Mouse (Mus musculus): ENCODE results near the gene Tdgf1. TPM values are rescaled to one million over a fixed set of nuclear protein-coding genes. Genes with fewer than 3 reads are reported as not detected.

Gene Tdgf1
- total RNA-seq (2014; rRNA removed) (1.5 TPM in 1 of 2 replicates, not detected in the other), polyA plus RNA-seq (2015; fragmentation: Nextera tagmentation; extraction: Ambion mirVana) (0.66 and 0.87 TPM in 2 replicates)

- H3K4me2 ChIP-seq (ENCODE audit: low read depth, low read length), result 0 out of 2 replicates have a peak within 1 kb of the TSS, but pooled peaks have one; percentile 10
- no peaks in the 10 kb centered on the region for H3K36me3 ChIP-seq (ENCODE audit: insufficient read depth, low read length)
- 34% methylated on average over 11 of the region's 11 CpGs for WGBS
- H3K27me3 ChIP-seq (ENCODE audit: insufficient read depth, low read length), result no peaks in the 10 kb centered on the region
- DNase-seq (ENCODE audit: low spot score), result no peak
- no peak for TF ChIP-seq CTCF (IDR thresholded peaks at IDR 0.05; ENCODE audit: low read depth)
- ATAC-seq, result no peak
- no peak within 1 kb of the TSS for H3K4me3 ChIP-seq (ENCODE audit: low read length)
- no peaks in the 10 kb centered on the region for H3K9me3 ChIP-seq (ENCODE audit: low read length)
- H3K9ac ChIP-seq (replicated peaks; ENCODE audit: low read length), result no peak within 1 kb of the TSS
- H3K27ac ChIP-seq, result no peak within 1 kb of the TSS
- no peaks in the 10 kb centered on the region for H3K4me1 ChIP-seq (ENCODE audit: insufficient read depth, low read length)
Measured at GRCm38 (mm10) chr9:110945926-110946325, at the start of gene Tdgf1. Tdgf1 (minus strand) TSS chr9:110946158.

- TF ChIP-seq CTCF (IDR thresholded peaks at IDR 0.05; ENCODE audit: low read depth), result peak; percentile 42; the same call in 1 of the 2 replicates
- 13% methylated on average over 13 of the region's 13 CpGs for WGBS
- H3K36me3 ChIP-seq (ENCODE audit: insufficient read depth, low read length), result no peaks in the 10 kb centered on the region
- ATAC-seq (peak; percentile 86), DNase-seq (ENCODE audit: low spot score) (peak; percentile 88)
- peak overlapping the region; percentile 37 for H3K4me3 ChIP-seq (ENCODE audit: low read length)
- no peaks in the 10 kb centered on the region for H3K27me3 ChIP-seq (ENCODE audit: insufficient read depth, low read length)
- H3K4me1 ChIP-seq (ENCODE audit: insufficient read depth, low read length), result no peaks in the 10 kb centered on the region
- peak overlapping the region; percentile 33; the same call in 1 of the 2 replicates for H3K27ac ChIP-seq
- H3K4me2 ChIP-seq (ENCODE audit: low read depth, low read length), result peak overlapping the region; percentile 56
- 0 out of 2 replicates have a peak overlapping the region, but pooled peaks have one; percentile 34 for H3K9ac ChIP-seq (replicated peaks; ENCODE audit: low read length)
- H3K9me3 ChIP-seq (ENCODE audit: low read length), result no peaks in the 10 kb centered on the region
Measured at GRCm38 (mm10) chr9:110994716-110995172, 48.8 kb upstream of the Tdgf1 start.

GRCm38 (mm10) chr9:110993281-110993709, 47.3 kb upstream of the Tdgf1 start:
- H3K4me2 ChIP-seq (ENCODE audit: low read depth, low read length), result no peak overlapping the region
- TF ChIP-seq CTCF (IDR thresholded peaks at IDR 0.05; ENCODE audit: low read depth), result no peak
- DNase-seq (ENCODE audit: low spot score) (no peak), ATAC-seq (no peak)
- no peak overlapping the region for H3K27ac ChIP-seq
- no peaks in the 10 kb centered on the region for H3K4me1 ChIP-seq (ENCODE audit: insufficient read depth, low read length)
- 46% methylated on average over 3 of the region's 3 CpGs for WGBS
- no peak overlapping the region for H3K4me3 ChIP-seq (ENCODE audit: low read length)
- H3K9ac ChIP-seq (replicated peaks; ENCODE audit: low read length), result no peak overlapping the region
- no peaks in the 10 kb centered on the region for H3K27me3 ChIP-seq (ENCODE audit: insufficient read depth, low read length)
- H3K36me3 ChIP-seq (ENCODE audit: insufficient read depth, low read length), result no peaks in the 10 kb centered on the region
- H3K9me3 ChIP-seq (ENCODE audit: low read length), result no peaks in the 10 kb centered on the region

- Histone ChIP-seq H3K4me2 (ENCODE audit: low read depth, low read length) (no peak within 1 kb of the TSS), H3K9ac (replicated peaks; ENCODE audit: low read length) (no peak within 1 kb of the TSS), H3K27me3 (ENCODE audit: insufficient read depth, low read length) (no peaks in the 10 kb centered on the region), H3K4me3 (ENCODE audit: low read length) (no peak within 1 kb of the TSS), H3K27ac (no peak within 1 kb of the TSS), H3K9me3 (ENCODE audit: low read length) (no peaks in the 10 kb centered on the region), H3K4me1 (ENCODE audit: insufficient read depth, low read length) (no peaks in the 10 kb centered on the region), H3K36me3 (ENCODE audit: insufficient read depth, low read length) (no peaks in the 10 kb centered on the region)
- no peak for ATAC-seq
- DNase-seq (ENCODE audit: low spot score), result no peak
- 73% methylated on average over 6 of the region's 6 CpGs for WGBS
- TF ChIP-seq CTCF (IDR thresholded peaks at IDR 0.05; ENCODE audit: low read depth), result no peak
Measured at GRCm38 (mm10) chr9:110990204-110990603, 44.2 kb upstream of the Tdgf1 start, which contains the start of gene Rtp3. Rtp3 (minus strand) TSS chr9:110990583.

GRCm38 (mm10) chr9:110989543-110989942, 43.6 kb upstream of the Tdgf1 start:
- 96% methylated on average over 2 of the region's 2 CpGs for WGBS
- Histone ChIP-seq H3K9ac (replicated peaks; ENCODE audit: low read length) (no peak overlapping the region), H3K4me1 (ENCODE audit: insufficient read depth, low read length) (no peaks in the 10 kb centered on the region), H3K4me2 (ENCODE audit: low read depth, low read length) (no peak overlapping the region), H3K36me3 (ENCODE audit: insufficient read depth, low read length) (no peaks in the 10 kb centered on the region), H3K9me3 (ENCODE audit: low read length) (no peaks in the 10 kb centered on the region), H3K27me3 (ENCODE audit: insufficient read depth, low read length) (no peaks in the 10 kb centered on the region), H3K4me3 (ENCODE audit: low read length) (no peak overlapping the region), H3K27ac (no peak overlapping the region)
- DNase-seq (ENCODE audit: low spot score), result no peak
- no peak for TF ChIP-seq CTCF (IDR thresholded peaks at IDR 0.05; ENCODE audit: low read depth)
- no peak for ATAC-seq

GRCm38 (mm10) chr9:110989141-110989540, 43.2 kb upstream of the Tdgf1 start:
- 58% methylated on average over 4 of the region's 4 CpGs for WGBS
- H3K27me3 ChIP-seq (ENCODE audit: insufficient read depth, low read length), result no peaks in the 10 kb centered on the region
- no peak overlapping the region for H3K4me2 ChIP-seq (ENCODE audit: low read depth, low read length)
- no peak overlapping the region for H3K27ac ChIP-seq
- no peaks in the 10 kb centered on the region for H3K9me3 ChIP-seq (ENCODE audit: low read length)
- DNase-seq (ENCODE audit: low spot score) (no peak), ATAC-seq (no peak)
- no peaks in the 10 kb centered on the region for H3K4me1 ChIP-seq (ENCODE audit: insufficient read depth, low read length)
- no peak overlapping the region for H3K4me3 ChIP-seq (ENCODE audit: low read length)
- no peak overlapping the region for H3K9ac ChIP-seq (replicated peaks; ENCODE audit: low read length)
- TF ChIP-seq CTCF (IDR thresholded peaks at IDR 0.05; ENCODE audit: low read depth), result no peak
- H3K36me3 ChIP-seq (ENCODE audit: insufficient read depth, low read length), result no peaks in the 10 kb centered on the region

GRCm38 (mm10) chr9:110988078-110988477, 42.1 kb upstream of the Tdgf1 start:
- Histone ChIP-seq H3K27ac (no peak overlapping the region), H3K27me3 (ENCODE audit: insufficient read depth, low read length) (no peaks in the 10 kb centered on the region), H3K4me1 (ENCODE audit: insufficient read depth, low read length) (no peaks in the 10 kb centered on the region), H3K4me3 (ENCODE audit: low read length) (no peak overlapping the region), H3K4me2 (ENCODE audit: low read depth, low read length) (no peak overlapping the region), H3K36me3 (ENCODE audit: insufficient read depth, low read length) (no peaks in the 10 kb centered on the region), H3K9ac (replicated peaks; ENCODE audit: low read length) (no peak overlapping the region), H3K9me3 (ENCODE audit: low read length) (no peaks in the 10 kb centered on the region)
- no peak for ATAC-seq
- 77% methylated on average over 3 of the region's 3 CpGs for WGBS
- no peak for TF ChIP-seq CTCF (IDR thresholded peaks at IDR 0.05; ENCODE audit: low read depth)
- DNase-seq (ENCODE audit: low spot score), result no peak
